Comparison of ENCODE assay signal across 15 mouse cellular contexts in genomic region chr9:57425116-57425515, GRCm38 (mm10). TPM values are rescaled to one million over a fixed set of nuclear protein-coding genes. Genes with fewer than 3 reads are reported as not detected.
DNase-seq lines count a peak whose midpoint lies in the region; ATAC-seq and TF ChIP-seq lines count a peak whose summit lies in the region.
"Had no signal": no experiment of that assay in that cellular context is flagged by ENCODE, and none has a peak within 500 bp of the region (broad histone marks: within the 10 kb centered on the region; RNA-seq: fewer than 3 reads in every experiment).

No protein-coding gene starts in this region.

- H3ac ChIP-seq in myocyte (ENCODE audit: control insufficient read depth, insufficient read length) = no peak overlapping the region

- 53% methylated on average over 3 of the region's 3 CpGs for WGBS in heart, embryonic 13.5 days
- 78% methylated on average over 3 of the region's 3 CpGs for WGBS in stomach, embryonic 16.5 days
- WGBS in stomach, postnatal 0 days = 60% methylated on average over 3 of the region's 3 CpGs
- WGBS in kidney, embryonic 14.5 days = 74% methylated on average over 3 of the region's 3 CpGs

- H3K4me2 ChIP-seq in heart, embryonic 13.5 days = no peak overlapping the region
- H3K4me2 ChIP-seq in stomach, embryonic 16.5 days (ENCODE audit: low read depth, low read length) = no peak overlapping the region
- no peak overlapping the region for H3K4me2 ChIP-seq in stomach, postnatal 0 days (replicated peaks; ENCODE audit: low read depth)
- H3K4me2 ChIP-seq in kidney, embryonic 14.5 days (replicated peaks; ENCODE audit: low read depth, low read length) = no peak overlapping the region
- H3K4me2 ChIP-seq in myocyte (ENCODE audit: low read depth) = peak overlapping the region; percentile 24
- H3K4me2 ChIP-seq: embryonic facial prominence, embryonic 13.5 days; hindbrain, embryonic 12.5 days; limb, embryonic 12.5 days; midbrain, embryonic 13.5 days; stomach, embryonic 15.5 days had no signal

- ATAC-seq in heart, embryonic 13.5 days (ENCODE audit: extremely low read depth, insufficient number of reproducible peaks, low FRiP score, low TSS enrichment) = no peak
- ATAC-seq in stomach, embryonic 16.5 days (ENCODE audit: insufficient read depth, low FRiP score) = no peak
- no peak for ATAC-seq in stomach, postnatal 0 days (ENCODE audit: low FRiP score, low TSS enrichment)
- ATAC-seq in kidney, embryonic 14.5 days (ENCODE audit: low FRiP score, low TSS enrichment) = no peak
- ATAC-seq: midbrain, embryonic 13.5 days had no signal

- DNase-seq in heart, postnatal 36 days = no peak
- no peak for DNase-seq in stomach, postnatal 0 days (ENCODE audit: low spot score)
- DNase-seq in natural killer cell, adult 2 months (ENCODE audit: low spot score in 2 of 2) = no peak
- no peak for DNase-seq in frontal cortex, postnatal 10 days (ENCODE audit: low spot score in 2 of 2)
- DNase-seq: cerebellum, adult 2 months; right cerebral cortex, postnatal 14 days had no signal

- H3K79me2 ChIP-seq in myocyte (ENCODE audit: control insufficient read depth, insufficient read depth) = no peaks in the 10 kb centered on the region

- 0 out of 2 replicates have a peak, but pooled peaks cover 2% of the 10 kb centered on the region for H3K36me3 ChIP-seq in heart, embryonic 13.5 days
- no peaks in the 10 kb centered on the region for H3K36me3 ChIP-seq in stomach, embryonic 16.5 days (ENCODE audit: control insufficient read depth, insufficient read depth, low read length)
- no peaks in the 10 kb centered on the region for H3K36me3 ChIP-seq in stomach, postnatal 0 days (ENCODE audit: control insufficient read depth, insufficient read depth, low read length)
- H3K36me3 ChIP-seq in kidney, embryonic 14.5 days (ENCODE audit: control insufficient read depth, insufficient read depth, low read length) = no peaks in the 10 kb centered on the region
- H3K36me3 ChIP-seq in myocyte (ENCODE audit: control insufficient read depth, insufficient read depth) = no peaks in the 10 kb centered on the region
- H3K36me3 ChIP-seq: embryonic facial prominence, embryonic 13.5 days; hindbrain, embryonic 12.5 days; limb, embryonic 12.5 days; stomach, embryonic 15.5 days had no signal

- TF ChIP-seq EP300 in stomach, postnatal 0 days (optimal IDR thresholded peaks at IDR 0.05) = no peak

- peak overlapping the region; percentile 62 for H3K27ac ChIP-seq in heart, embryonic 13.5 days (replicated peaks)
- peak overlapping the region; percentile 17; the same call in 1 of the 2 replicates for H3K27ac ChIP-seq in stomach, embryonic 16.5 days (ENCODE audit: low read length)
- no peak overlapping the region; the same call in 1 of the 2 replicates for H3K27ac ChIP-seq in stomach, postnatal 0 days (replicated peaks)
- H3K27ac ChIP-seq in kidney, embryonic 14.5 days (ENCODE audit: low read depth, low read length) = peak overlapping the region; percentile 51; the same call in 1 of the 2 replicates
- H3K27ac ChIP-seq: embryonic facial prominence, embryonic 13.5 days; hindbrain, embryonic 12.5 days; limb, embryonic 12.5 days; midbrain, embryonic 13.5 days; stomach, embryonic 15.5 days had no signal

- TF ChIP-seq CTCF in stomach, postnatal 0 days (IDR thresholded peaks at IDR 0.05; ENCODE audit: low read depth) = no peak

- H3K4me1 ChIP-seq in heart, embryonic 13.5 days = peaks cover 60% of the 10 kb centered on the region
- H3K4me1 ChIP-seq in stomach, embryonic 16.5 days (ENCODE audit: control insufficient read depth, insufficient read depth, low read length) = peaks cover 29% of the 10 kb centered on the region
- no peaks in the 10 kb centered on the region; the same call in 1 of the 2 replicates for H3K4me1 ChIP-seq in stomach, postnatal 0 days (replicated peaks; ENCODE audit: control insufficient read depth, insufficient read depth)
- peaks cover 23% of the 10 kb centered on the region for H3K4me1 ChIP-seq in kidney, embryonic 14.5 days (ENCODE audit: control insufficient read depth, insufficient read depth, low read length)

- no peak overlapping the region for H3K9ac ChIP-seq in heart, embryonic 13.5 days
- H3K9ac ChIP-seq in stomach, embryonic 16.5 days (ENCODE audit: low read length) = no peak overlapping the region
- no peak overlapping the region for H3K9ac ChIP-seq in stomach, postnatal 0 days (ENCODE audit: low read length)
- no peak overlapping the region for H3K9ac ChIP-seq in kidney, embryonic 14.5 days (ENCODE audit: low read depth, low read length)
- H3K9ac ChIP-seq: embryonic facial prominence, embryonic 13.5 days; hindbrain, embryonic 12.5 days; limb, embryonic 12.5 days; midbrain, embryonic 13.5 days; stomach, embryonic 15.5 days had no signal

- H3K27me3 ChIP-seq in heart, embryonic 13.5 days (replicated peaks) = no peaks in the 10 kb centered on the region
- H3K27me3 ChIP-seq in stomach, embryonic 16.5 days (ENCODE audit: control insufficient read depth, insufficient read depth, low read length) = no peaks in the 10 kb centered on the region
- no peaks in the 10 kb centered on the region for H3K27me3 ChIP-seq in stomach, postnatal 0 days (ENCODE audit: control insufficient read depth, insufficient read depth, low read length)
- no peaks in the 10 kb centered on the region for H3K27me3 ChIP-seq in kidney, embryonic 14.5 days (ENCODE audit: control insufficient read depth, insufficient read depth, low read length)
- H3K27me3 ChIP-seq in myocyte (ENCODE audit: control insufficient read depth, insufficient read depth, insufficient read length) = no peaks in the 10 kb centered on the region
- H3K27me3 ChIP-seq: embryonic facial prominence, embryonic 13.5 days; hindbrain, embryonic 12.5 days; limb, embryonic 12.5 days; midbrain, embryonic 13.5 days; stomach, embryonic 15.5 days had no signal

- no peaks in the 10 kb centered on the region for H3K9me3 ChIP-seq in heart, embryonic 13.5 days
- H3K9me3 ChIP-seq in stomach, embryonic 16.5 days (replicated peaks; ENCODE audit: control insufficient read depth, low read length) = no peaks in the 10 kb centered on the region
- no peaks in the 10 kb centered on the region for H3K9me3 ChIP-seq in stomach, postnatal 0 days (ENCODE audit: control insufficient read depth, low read length)
- H3K9me3 ChIP-seq in kidney, embryonic 14.5 days (ENCODE audit: control insufficient read depth, low read length) = no peaks in the 10 kb centered on the region
- H3K9me3 ChIP-seq: embryonic facial prominence, embryonic 13.5 days; hindbrain, embryonic 12.5 days; limb, embryonic 12.5 days; midbrain, embryonic 13.5 days; stomach, embryonic 15.5 days had no signal

- intact Hi-C loops in heart, postnatal 36 days (cut with DNase I) = no loop called here

- no peak overlapping the region for H3K4me3 ChIP-seq in heart, embryonic 13.5 days
- no peak overlapping the region for H3K4me3 ChIP-seq in stomach, embryonic 16.5 days (replicated peaks; ENCODE audit: low read length)
- H3K4me3 ChIP-seq in stomach, postnatal 0 days (ENCODE audit: low read depth, low read length) = no peak overlapping the region
- H3K4me3 ChIP-seq in kidney, embryonic 14.5 days (ENCODE audit: low read length) = no peak overlapping the region
- no peak overlapping the region for H3K4me3 ChIP-seq in myocyte
- H3K4me3 ChIP-seq: embryonic facial prominence, embryonic 13.5 days; hindbrain, embryonic 12.5 days; limb, embryonic 12.5 days; midbrain, embryonic 13.5 days; stomach, embryonic 15.5 days had no signal

- TF ChIP-seq POLR2A in myocyte (IDR thresholded peaks at IDR 0.05; ENCODE audit: insufficient read length, low read depth) = no peak

TF ChIP-seq in myocyte, 11 proteins besides CTCF, POLR2A, EP300 and RAD21:
- TF ChIP-seq E2F4 (IDR thresholded peaks at IDR 0.05; ENCODE audit: insufficient read depth) (no peak), MYOD1 (IDR thresholded peaks at IDR 0.05; ENCODE audit: control insufficient read depth in 1 of 3, insufficient read length in 2 of 3, low read depth in 2 of 3) (no peak), USF1 (IDR thresholded peaks at IDR 0.05; ENCODE audit: low read depth) (no peak), MAX (IDR thresholded peaks at IDR 0.05; ENCODE audit: low read depth) (no peak), MYOG (IDR thresholded peaks at IDR 0.05; ENCODE audit: control insufficient read depth in 1 of 3, insufficient read depth in 1 of 3, insufficient read length in 2 of 3, low read depth in 2 of 3) (no peak), POLR2AphosphoS2 (IDR thresholded peaks at IDR 0.05; ENCODE audit: insufficient read length, low read depth) (no peak), TCF3 (IDR thresholded peaks at IDR 0.05; ENCODE audit: insufficient read length, low read depth) (no peak)

RNA-seq across cellular contexts. Expression of gene Ppcdc, which starts 14.8 kb away (rescaled TPM):
- 15.0 and 18.7 TPM in 2 replicates for polyA plus RNA-seq in heart, embryonic 13.5 days (2015; fragmentation: Nextera tagmentation; extraction: Ambion mirVana)
- total RNA-seq in heart, postnatal 36 days (2021) = 1 to 10 TPM; 8.2 to 8.8 TPM
- 26.4 and 28.7 TPM in 2 replicates for polyA plus RNA-seq in stomach, embryonic 16.5 days (2015; fragmentation: Nextera tagmentation; extraction: Ambion mirVana)
- polyA plus RNA-seq in stomach, postnatal 0 days (2015; fragmentation: Nextera tagmentation; extraction: Ambion mirVana) = 14.2 and 16.2 TPM in 2 replicates
- 22.9 and 30.4 TPM in 2 replicates for polyA plus RNA-seq in kidney, embryonic 14.5 days (2014; fragmentation: Nextera tagmentation; extraction: Ambion mirVana)
- polyA plus RNA-seq in myocyte (2012; fragmentation: generic; extraction: Trizol) = 16.2 TPM

RNA-seq across cellular contexts. Expression of gene Scamp5, which starts 42.7 kb away (rescaled TPM):
- polyA plus RNA-seq in heart, embryonic 13.5 days (2015; fragmentation: Nextera tagmentation; extraction: Ambion mirVana) = 9.8 and 10.0 TPM in 2 replicates
- 1 to 10 TPM; 5.4 to 6.4 TPM for total RNA-seq in heart, postnatal 36 days (2021)
- 28.5 and 31.0 TPM in 2 replicates for polyA plus RNA-seq in stomach, embryonic 16.5 days (2015; fragmentation: Nextera tagmentation; extraction: Ambion mirVana)
- polyA plus RNA-seq in stomach, postnatal 0 days (2015; fragmentation: Nextera tagmentation; extraction: Ambion mirVana) = 42.4 and 48.7 TPM in 2 replicates
- polyA plus RNA-seq in kidney, embryonic 14.5 days (2014; fragmentation: Nextera tagmentation; extraction: Ambion mirVana) = 7.3 and 9.0 TPM in 2 replicates
- polyA plus RNA-seq in myocyte (2012; fragmentation: generic; extraction: Trizol) = 23.6 TPM
